Mouse (Mus musculus): ENCODE results near the gene Gm3727. TPM values are rescaled to one million over a fixed set of nuclear protein-coding genes. Genes with fewer than 3 reads are reported as not detected.
"Not testable (repeated sequence)": the region's sequence is repeated elsewhere in the genome, so short reads cannot be mapped to it uniquely, and the experiment has no call there.

Gene Gm3727
- not detected for total RNA-seq (2021)

- not testable (repeated sequence) for DNase-seq
These were observed at the start of gene Gm3727 for GRCm38 (mm10) chr14:7264614-7265013. Gene Gm3727 (minus strand): TSS chr14:7264714.

- DNase-seq, result peak in 1 of 2 experiments; percentile 1
These were observed 21.0 kb downstream of the Gm3727 start for GRCm38 (mm10) chr14:7243498-7243897.

Other genes starting within 250 kb of the Gm3727 start
- gene Gm10406, start 237.3 kb downstream of the Gm3727 start, total RNA-seq (2021), result under 1 TPM; 0.22 to 0.66 TPM
- gene Gm3685, start 219.7 kb downstream of the Gm3727 start, total RNA-seq (2021), result not detected
- 1 to 10 TPM; 2.2 to 5.1 TPM for gene Gm3696, start 164.1 kb downstream of the Gm3727 start, total RNA-seq (2021)
- gene Gm6676, start 139.3 kb downstream of the Gm3727 start, total RNA-seq (2021), result not detected
- 1 to 10 TPM; 1.3 to 1.7 TPM for gene Gm3512, start 90.2 kb downstream of the Gm3727 start, total RNA-seq (2021)
- not detected for gene Gm16434, start 70.2 kb downstream of the Gm3727 start, total RNA-seq (2021)
- gene Gm3739, start 50.3 kb upstream of the Gm3727 start, total RNA-seq (2021), result 1 to 10 TPM in 1 of 2 experiments, under 1 TPM in 1; 0.30 to 1.2 TPM
- gene Gm5797, start 67.7 kb upstream of the Gm3727 start, total RNA-seq (2021), result not detected
- gene Gm8374, start 100.4 kb upstream of the Gm3727 start, total RNA-seq (2021), result not detected
- gene Gm3755, start 186.2 kb upstream of the Gm3727 start, total RNA-seq (2021), result not detected
- gene Gm3752, start 219.0 kb upstream of the Gm3727 start, total RNA-seq (2021), result not detected

Data from layer of hippocampus, postnatal 36 days (tissue).